Comparison of ENCODE assay signal across 26 mouse cellular contexts in the genomic region with DNA sequence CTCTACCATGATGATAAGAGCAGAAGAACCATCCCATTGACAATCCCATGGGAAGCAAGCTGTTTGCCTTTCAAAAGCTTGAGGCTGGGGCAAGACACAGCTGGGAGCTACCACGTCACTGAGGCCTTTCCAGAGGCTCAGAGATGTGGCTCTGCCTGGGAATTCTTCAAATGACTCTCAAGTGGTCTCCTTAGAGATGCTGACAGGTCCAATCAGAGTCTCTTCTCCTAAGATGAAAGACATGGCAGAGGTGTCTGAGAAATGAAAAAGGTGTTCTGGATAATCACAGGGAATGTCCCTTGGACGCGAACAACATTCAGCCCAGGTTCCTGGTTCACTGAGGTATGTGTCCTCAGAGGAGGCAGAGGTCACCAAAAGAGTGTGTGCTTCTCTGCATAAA.
A peak's percentile ranks its signal among the peaks of the same experiment; 100 is the strongest.
DNase-seq lines count a peak whose midpoint lies in the region; ATAC-seq lines count a peak whose summit lies in the region.
"Had no signal": no experiment of that assay in that cellular context is flagged by ENCODE, and none has a peak within 500 bp of the region (broad histone marks: within the 10 kb centered on the region; RNA-seq: fewer than 3 reads in every experiment).

No protein-coding gene starts in this region.

- H3K27me3 ChIP-seq in heart, embryonic 10.5 days (ENCODE audit: insufficient read depth, poor library complexity, severe bottlenecking) = no peaks in the 10 kb centered on the region
- no peaks in the 10 kb centered on the region for H3K27me3 ChIP-seq in heart, embryonic 13.5 days (replicated peaks)
- H3K27me3 ChIP-seq in heart, embryonic 16.5 days (ENCODE audit: control insufficient read depth, insufficient read depth, low read length) = no peaks in the 10 kb centered on the region
- no peaks in the 10 kb centered on the region for H3K27me3 ChIP-seq in limb, embryonic 10.5 days (ENCODE audit: low read depth, poor library complexity, severe bottlenecking)
- H3K27me3 ChIP-seq: embryonic facial prominence, embryonic 13.5 days; forebrain, embryonic 12.5 days; forebrain, embryonic 15.5 days; hindbrain, embryonic 12.5 days; hindbrain, embryonic 15.5 days had no signal

- no peak overlapping the region for H3K27ac ChIP-seq in heart, embryonic 10.5 days
- peak overlapping the region; percentile 48 for H3K27ac ChIP-seq in heart, embryonic 13.5 days (replicated peaks)
- H3K27ac ChIP-seq in heart, embryonic 16.5 days (ENCODE audit: low read length) = peak overlapping the region; percentile 41; the same call in 1 of the 2 replicates
- H3K27ac ChIP-seq in limb, embryonic 10.5 days = peak overlapping the region; percentile 30; the same call in 1 of the 2 replicates
- H3K27ac ChIP-seq: embryonic facial prominence, embryonic 10.5 days; embryonic facial prominence, embryonic 13.5 days; forebrain, embryonic 12.5 days; forebrain, embryonic 15.5 days; hindbrain, embryonic 12.5 days; hindbrain, embryonic 15.5 days had no signal

- no peak overlapping the region for H3K4me3 ChIP-seq in heart, embryonic 10.5 days
- H3K4me3 ChIP-seq in heart, embryonic 13.5 days = no peak overlapping the region
- H3K4me3 ChIP-seq in heart, embryonic 16.5 days (ENCODE audit: low read length) = no peak overlapping the region
- no peak overlapping the region for H3K4me3 ChIP-seq in limb, embryonic 10.5 days
- H3K4me3 ChIP-seq: embryonic facial prominence, embryonic 10.5 days; embryonic facial prominence, embryonic 13.5 days; erythroblast, embryonic 14.5 days; forebrain, embryonic 12.5 days; forebrain, embryonic 15.5 days; hindbrain, embryonic 12.5 days; hindbrain, embryonic 15.5 days had no signal

- H3K9me3 ChIP-seq in heart, embryonic 10.5 days = no peaks in the 10 kb centered on the region
- 0 out of 2 replicates have a peak, but pooled peaks cover 4% of the 10 kb centered on the region for H3K9me3 ChIP-seq in heart, embryonic 13.5 days
- H3K9me3 ChIP-seq in heart, embryonic 16.5 days (replicated peaks; ENCODE audit: control insufficient read depth, low read length) = 0 out of 2 replicates have a peak, but pooled peaks cover 3% of the 10 kb centered on the region
- no peaks in the 10 kb centered on the region for H3K9me3 ChIP-seq in limb, embryonic 10.5 days (replicated peaks)
- H3K9me3 ChIP-seq: embryonic facial prominence, embryonic 10.5 days; embryonic facial prominence, embryonic 13.5 days; forebrain, embryonic 12.5 days; forebrain, embryonic 15.5 days; hindbrain, embryonic 12.5 days; hindbrain, embryonic 15.5 days had no signal

- WGBS in heart, embryonic 10.5 days = 24% methylated on average over 3 of the region's 3 CpGs
- WGBS in heart, embryonic 13.5 days = 38% methylated on average over 3 of the region's 3 CpGs
- 43% methylated on average over 3 of the region's 3 CpGs for WGBS in heart, embryonic 16.5 days
- 81% methylated on average over 3 of the region's 3 CpGs for WGBS in limb, embryonic 10.5 days

- H3K4me1 ChIP-seq in heart, embryonic 10.5 days = peaks cover 21% of the 10 kb centered on the region; the same call in 1 of the 2 replicates
- peaks cover 38% of the 10 kb centered on the region for H3K4me1 ChIP-seq in heart, embryonic 13.5 days
- H3K4me1 ChIP-seq in heart, embryonic 16.5 days (ENCODE audit: control insufficient read depth, insufficient read depth, low read length) = peaks cover 20% of the 10 kb centered on the region
- H3K4me1 ChIP-seq in limb, embryonic 10.5 days = peaks cover 18% of the 10 kb centered on the region; the same call in 1 of the 2 replicates
- H3K4me1 ChIP-seq: embryonic facial prominence, embryonic 10.5 days; embryonic facial prominence, embryonic 13.5 days; forebrain, embryonic 12.5 days; forebrain, embryonic 15.5 days; hindbrain, embryonic 12.5 days; hindbrain, embryonic 15.5 days had no signal

- DNase-seq in heart, embryonic 10.5 days (ENCODE audit: low spot score) = peak; percentile 85
- no peak for DNase-seq in heart, postnatal 10 days
- DNase-seq in heart, adult 11 months = no peak
- DNase-seq in heart, postnatal 14 days = no peak
- DNase-seq in limb, embryonic 10.5 days (ENCODE audit: low spot score) = no peak
- DNase-seq: adrenal gland, adult 8-10 months; adrenal gland, postnatal 25 days; cerebellum, adult 11-12 months; cerebellum, adult 8-10 months; cerebellum, postnatal 10 days; cerebellum, postnatal 36 days; embryo, embryonic 11 days; gastrocnemius, postnatal 10 days; gastrocnemius, postnatal 36 days; kidney, adult 2 months had no signal

- no peak overlapping the region for H3K9ac ChIP-seq in heart, embryonic 13.5 days
- H3K9ac ChIP-seq in heart, embryonic 16.5 days (ENCODE audit: low read length) = no peak overlapping the region
- H3K9ac ChIP-seq: embryonic facial prominence, embryonic 13.5 days; forebrain, embryonic 12.5 days; forebrain, embryonic 15.5 days; hindbrain, embryonic 12.5 days; hindbrain, embryonic 15.5 days had no signal

- intact Hi-C loops in heart, postnatal 10 days (cut with DNase I) = no loop called here
- intact Hi-C loops in heart, postnatal 14 days (cut with DNase I) = no loop called here

- ATAC-seq in heart, embryonic 13.5 days (ENCODE audit: extremely low read depth, insufficient number of reproducible peaks, low FRiP score, low TSS enrichment) = no peak
- peak; percentile 41; the same call in 1 of the 2 replicates for ATAC-seq in heart, embryonic 16.5 days (replicated peaks; ENCODE audit: extremely low read depth, insufficient read depth, low FRiP score)
- ATAC-seq: activated CD4-positive, CD25-positive, alpha-beta regulatory T cell, adult 4 months; forebrain, embryonic 15.5 days; intestine, postnatal 0 days had no signal

- H3K4me2 ChIP-seq in heart, embryonic 13.5 days = no peak overlapping the region
- H3K4me2 ChIP-seq in heart, embryonic 16.5 days (ENCODE audit: low read depth, low read length) = no peak overlapping the region
- H3K4me2 ChIP-seq: embryonic facial prominence, embryonic 13.5 days; forebrain, embryonic 12.5 days; forebrain, embryonic 15.5 days; hindbrain, embryonic 12.5 days; hindbrain, embryonic 15.5 days had no signal

- H3K36me3 ChIP-seq in heart, embryonic 10.5 days = no peaks in the 10 kb centered on the region
- no peaks in the 10 kb centered on the region for H3K36me3 ChIP-seq in heart, embryonic 13.5 days
- no peaks in the 10 kb centered on the region for H3K36me3 ChIP-seq in heart, embryonic 16.5 days (ENCODE audit: control insufficient read depth, insufficient read depth)
- H3K36me3 ChIP-seq in limb, embryonic 10.5 days = no peaks in the 10 kb centered on the region
- H3K36me3 ChIP-seq: embryonic facial prominence, embryonic 10.5 days; embryonic facial prominence, embryonic 13.5 days; forebrain, embryonic 12.5 days; forebrain, embryonic 15.5 days; hindbrain, embryonic 12.5 days; hindbrain, embryonic 15.5 days had no signal
